Mouse (Mus musculus) frontal cortex, adult 2 months (tissue): ENCODE measurements at regions not wholly inside any gene's neighbourhood (a gene's known extent, or its start where the extent isn't known, plus 50 kb on each side); places are given as distances from the start of the nearest gene placed in this dataset.

Experiments used
- DNase-seq, 2 experiments: peaks; one replicate each; pipeline ENCODE4 v3.0.0; 2022; ENCODE audit warnings: low spot score in 1 of 2; ENCODE audit errors: extremely low spot score in 1 of 2

GRCm38 (mm10) chr19:30289721-30290120 is 57.0 kb downstream of the Mbl2 start:
- peak in 1 of 2 experiments; percentile 3 for DNase-seq

DNA sequence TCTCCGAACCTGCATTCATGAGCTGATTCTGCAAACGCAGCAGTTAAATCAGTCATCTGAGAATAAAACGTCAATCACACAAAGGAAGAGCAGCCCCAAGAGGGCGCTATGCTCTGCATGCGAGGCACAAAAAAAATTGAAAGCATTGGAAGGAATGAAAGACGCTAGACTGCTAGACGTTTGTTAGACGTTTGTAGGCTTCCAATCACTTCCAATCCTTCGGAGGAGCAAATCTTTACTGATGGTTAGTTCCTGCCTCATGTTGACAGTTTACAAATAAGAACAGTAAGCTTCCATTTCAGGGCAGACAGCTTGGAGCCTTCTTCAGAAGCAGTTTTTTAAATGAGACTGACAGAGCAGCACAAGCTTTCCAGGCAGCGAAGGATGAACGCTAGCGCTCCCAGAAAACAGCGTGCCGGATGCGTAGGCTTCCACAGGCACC is 62.5 kb downstream of the Mbl2 start:
- DNase-seq: peak in 1 of 2 experiments; percentile 54

DNA sequence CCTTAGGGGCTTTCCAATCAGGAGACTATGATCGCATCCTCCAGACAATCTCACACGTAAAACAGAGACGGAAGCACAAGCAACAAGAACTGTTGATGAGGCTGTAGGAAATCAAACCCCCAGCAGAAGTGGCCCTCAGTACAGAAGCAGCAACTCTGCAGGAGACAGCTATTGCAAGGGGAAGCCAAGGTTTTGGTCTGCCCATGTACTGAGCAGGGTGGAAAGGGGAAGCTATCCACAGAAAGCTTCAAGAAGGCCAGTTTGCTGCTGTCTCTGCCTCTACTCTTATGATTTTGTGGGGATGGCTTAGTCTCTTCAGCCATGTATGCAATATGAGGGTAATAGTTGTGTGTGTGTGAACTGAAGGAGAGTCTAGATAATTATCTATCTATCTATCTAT is 63.3 kb downstream of the Mbl2 start:
- DNase-seq: no peak

GRCm38 (mm10) chr19:30299536-30299935 is 66.8 kb downstream of the Mbl2 start:
- no peak for DNase-seq

- DNase-seq: no peak
Observed at GRCm38 (mm10) chr19:30302281-30302680, 69.5 kb downstream of the Mbl2 start.

- DNase-seq: peak in 1 of 2 experiments; percentile 4
Observed at GRCm38 (mm10) chr19:30306379-30306778, 73.6 kb downstream of the Mbl2 start.

GRCm38 (mm10) chr19:30306919-30307318 is 74.2 kb downstream of the Mbl2 start:
- DNase-seq: no peak

GRCm38 (mm10) chr19:30317314-30317713 is 84.6 kb downstream of the Mbl2 start:
- no peak for DNase-seq

DNA sequence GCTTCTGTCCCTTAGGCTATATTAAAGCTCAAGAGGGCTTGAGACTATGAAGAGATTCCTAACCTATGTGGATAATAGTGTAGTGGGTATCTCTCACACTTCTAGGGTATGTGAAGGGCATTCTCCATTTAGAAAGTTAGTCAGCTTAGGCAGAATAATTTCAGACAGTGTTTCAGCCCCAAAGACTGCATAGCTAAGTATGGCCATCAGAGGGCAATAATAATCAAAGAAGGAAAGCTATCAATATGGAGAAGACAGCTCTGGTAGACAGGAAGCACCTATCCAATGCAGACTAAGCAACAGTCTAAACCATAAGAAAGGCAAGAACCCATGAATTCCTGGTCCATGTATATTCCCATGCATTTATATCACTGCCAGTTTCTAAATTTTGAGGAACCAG is 95.0 kb downstream of the Mbl2 start:
- no peak for DNase-seq

GRCm38 (mm10) chr19:30328886-30329285 is 96.1 kb downstream of the Mbl2 start:
- DNase-seq: no peak

- no peak for DNase-seq
Observed at GRCm38 (mm10) chr19:30330792-30331191, 98.0 kb downstream of the Mbl2 start.

DNA sequence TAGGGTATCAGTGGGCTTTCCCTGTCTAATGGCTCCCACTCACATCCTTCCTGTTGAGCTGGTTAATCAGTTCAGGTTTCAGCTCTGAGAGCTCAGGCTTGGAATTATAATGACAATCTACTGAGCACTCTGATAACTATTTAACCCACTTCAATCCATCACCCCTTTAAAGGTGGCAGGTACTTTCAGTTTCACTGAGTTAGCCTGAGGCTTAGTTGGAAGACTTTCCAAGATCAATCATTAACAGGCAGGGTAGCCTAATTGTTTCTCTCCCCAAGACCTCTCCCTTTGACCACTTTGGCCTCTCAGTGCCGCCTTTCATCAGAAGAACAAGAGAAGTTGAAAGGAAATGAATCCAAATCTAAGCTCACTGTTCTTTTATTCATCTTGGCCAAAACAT is 99.1 kb downstream of the Mbl2 start:
- no peak for DNase-seq

DNA sequence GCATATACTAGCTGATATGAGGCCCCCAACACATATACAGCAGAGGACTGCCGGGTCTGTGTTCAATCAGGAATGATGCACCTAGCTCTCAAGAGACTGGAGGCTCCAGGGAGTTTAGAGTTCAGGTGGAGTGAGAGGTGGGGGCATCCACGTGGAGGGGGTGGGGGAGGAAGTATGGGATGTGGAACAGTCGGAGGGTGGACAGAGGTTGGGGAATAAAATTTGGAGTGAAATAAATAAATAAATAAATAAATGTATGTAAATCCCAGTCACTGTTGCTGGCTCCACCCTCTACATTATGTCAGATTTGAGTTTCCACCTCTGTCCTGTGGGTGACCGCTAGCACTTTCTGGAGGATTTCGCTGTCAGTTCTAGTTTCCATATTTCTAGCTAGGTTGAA is 111.7 kb downstream of the Mbl2 start:
- DNase-seq: no peak

DNA sequence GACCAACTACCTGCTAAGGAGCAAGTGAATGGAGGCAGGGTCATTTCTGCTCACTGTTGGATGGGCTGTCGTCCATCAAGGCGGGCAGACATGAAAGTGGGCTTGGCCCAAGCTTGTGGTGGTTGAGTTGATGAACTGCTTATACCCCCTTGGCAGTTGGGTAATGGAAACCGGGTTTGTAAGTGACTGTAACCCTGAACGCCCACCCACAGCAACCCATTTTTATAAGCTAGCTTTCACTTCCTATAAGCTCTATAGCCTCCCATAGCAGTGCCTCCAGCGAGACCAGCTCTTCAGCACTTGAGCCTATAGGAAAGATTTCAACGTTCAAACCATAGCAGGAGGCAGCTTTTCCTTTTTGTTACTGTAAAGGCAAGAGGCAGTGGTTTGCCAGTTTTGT is 116.2 kb downstream of the Mbl2 start:
- DNase-seq: no peak

- DNase-seq: no peak
Observed at GRCm38 (mm10) chr19:30354981-30355380, 122.2 kb downstream of the Mbl2 start.

GRCm38 (mm10) chr19:30358961-30359360 is 126.2 kb downstream of the Mbl2 start:
- DNase-seq: no peak

DNA sequence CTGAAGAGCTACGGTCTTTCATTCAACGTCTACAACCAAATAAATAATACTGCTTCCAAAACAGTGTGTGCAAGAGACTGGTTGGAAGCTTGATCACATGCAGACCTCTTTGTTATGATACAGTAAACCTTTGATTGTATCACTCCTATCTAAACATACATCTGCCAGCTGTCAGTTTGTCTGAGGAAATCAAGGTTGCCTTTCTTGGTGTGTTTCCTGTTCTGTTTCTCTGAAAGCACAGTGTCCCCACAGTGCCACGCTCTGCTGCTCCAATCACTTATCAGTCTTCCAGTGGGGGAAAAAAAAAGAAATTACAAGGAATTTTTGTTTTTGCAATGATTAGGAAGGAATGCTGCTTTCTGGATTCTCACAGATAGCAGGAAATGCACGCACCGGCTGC is 139.2 kb downstream of the Mbl2 start:
- no peak for DNase-seq

DNA sequence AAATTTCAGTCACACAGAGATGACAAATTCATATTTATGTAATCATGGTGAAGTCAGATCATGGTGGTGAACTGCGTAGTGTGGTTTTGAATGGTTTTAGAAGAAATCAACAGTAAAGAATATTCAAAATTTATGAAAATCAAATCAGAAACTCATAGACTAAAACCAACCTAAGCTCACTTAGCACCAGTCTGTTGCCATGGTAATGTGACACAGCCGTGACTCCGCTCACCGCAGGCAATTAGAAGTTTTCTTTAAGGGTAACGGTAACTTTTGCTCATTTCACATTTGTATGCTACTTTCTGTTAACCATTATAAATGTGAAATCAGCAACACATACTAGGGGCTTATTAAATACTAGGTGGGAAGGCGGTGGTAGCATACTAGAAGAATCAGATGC is 147.0 kb downstream of the Mbl2 start:
- DNase-seq: peak in 1 of 2 experiments; percentile 8

DNA sequence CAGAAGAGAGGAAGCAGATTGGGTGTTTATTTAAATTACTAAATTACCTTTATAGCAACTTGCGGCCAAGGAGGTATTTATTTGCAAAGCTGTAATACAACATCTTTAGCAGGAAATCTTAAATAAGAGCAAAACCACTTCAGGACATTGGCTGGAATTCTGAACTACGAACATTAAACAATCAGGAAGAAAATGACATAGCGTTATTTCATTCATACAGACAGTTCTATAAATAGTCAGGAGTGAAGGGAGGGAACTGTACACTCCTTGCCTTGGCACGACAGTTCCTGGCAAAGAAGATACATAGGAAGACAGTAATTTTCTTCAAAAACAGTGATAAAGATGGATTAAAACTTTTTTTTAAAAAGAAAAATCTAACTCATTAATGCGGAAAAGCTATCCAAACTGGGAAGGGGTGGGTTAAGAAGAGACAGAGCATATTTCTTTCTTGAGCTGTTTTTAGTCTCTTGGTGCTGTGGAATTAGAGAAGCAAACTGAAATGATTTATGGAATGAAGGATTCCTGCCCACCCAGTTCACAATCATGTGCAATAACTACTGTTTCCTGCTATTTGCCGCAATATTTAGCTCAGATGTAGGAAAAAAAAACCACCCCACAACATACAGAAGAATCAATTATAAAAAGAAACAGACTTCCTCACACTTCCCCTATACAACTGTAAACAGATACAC is 147.9 kb downstream of the Mbl2 start:
- no peak for DNase-seq

GRCm38 (mm10) chr19:30393791-30394190 is 155.7 kb downstream of the Dkk1 start:
- no peak for DNase-seq

DNA sequence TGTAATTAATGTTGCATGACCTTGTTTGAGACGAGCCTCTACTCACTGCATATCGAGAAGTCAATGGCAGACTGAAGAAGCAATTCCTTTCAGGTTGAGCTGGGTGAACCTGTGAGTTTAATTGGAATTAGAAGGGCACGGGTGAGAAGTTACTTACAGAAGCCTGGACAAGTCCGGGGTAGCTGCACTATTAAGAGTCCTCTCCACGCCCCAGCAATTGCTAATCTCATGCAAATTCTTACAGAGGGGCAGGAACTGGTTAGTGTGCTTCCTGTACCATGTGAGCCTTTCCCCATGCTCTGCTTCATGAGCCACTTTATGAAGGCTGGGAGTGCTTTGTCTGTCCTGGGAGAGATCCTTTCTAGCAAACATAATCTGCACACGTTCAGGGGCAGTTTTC is 142.5 kb downstream of the Dkk1 start:
- no peak for DNase-seq

DNA sequence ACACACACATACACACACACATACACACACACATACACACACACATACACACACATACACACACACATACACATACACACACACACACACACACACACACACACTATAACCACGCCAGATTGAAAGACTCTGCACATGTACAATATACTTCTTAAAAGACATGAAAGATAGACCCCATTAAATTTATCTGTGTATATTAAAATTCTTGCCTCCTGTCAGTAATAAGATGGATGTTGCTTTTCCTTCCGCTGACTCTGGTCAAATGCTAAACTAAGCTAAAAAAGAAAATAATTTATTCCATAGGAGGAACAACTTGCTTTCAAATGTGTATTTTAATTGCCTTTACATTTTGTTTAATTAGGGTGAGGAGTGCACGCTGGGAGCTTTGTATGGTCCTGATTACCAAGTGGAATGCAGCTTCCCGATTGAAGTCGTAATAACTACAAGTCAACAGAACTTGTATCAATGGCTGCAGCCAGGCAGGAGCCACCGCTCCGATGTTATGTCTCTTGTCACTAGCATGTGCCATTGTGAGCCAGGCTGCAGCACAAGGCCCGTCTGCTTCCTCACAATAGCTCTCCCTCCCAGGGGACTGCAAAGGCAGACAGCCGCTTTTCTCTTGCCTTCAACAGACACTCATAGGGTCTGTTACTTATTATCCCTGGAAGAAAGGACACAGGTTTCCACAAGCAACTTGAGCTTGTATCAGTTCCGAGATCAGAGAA is 129.7 kb downstream of the Dkk1 start:
- no peak for DNase-seq
